Mouse (Mus musculus): ENCODE results near the gene Nav3.

Gene Nav3

GRCm38 (mm10) chr10:109806782-109807493 is 649.1 kb downstream of the Nav3 start:
- DNase-seq (ENCODE audit: low spot score) = no peak

- DNase-seq (ENCODE audit: low spot score) = no peak
These were observed 652.6 kb downstream of the Nav3 start for GRCm38 (mm10) chr10:109803441-109803840.

- DNase-seq (ENCODE audit: low spot score) = no peak
These were observed 653.8 kb downstream of the Nav3 start for GRCm38 (mm10) chr10:109802236-109802635.

GRCm38 (mm10) chr10:109799246-109799645 is 656.8 kb downstream of the Nav3 start:
- no peak for DNase-seq (ENCODE audit: low spot score)

- no peak for DNase-seq (ENCODE audit: low spot score)
These were observed 659.0 kb downstream of the Nav3 start for GRCm38 (mm10) chr10:109796981-109797380.

- DNase-seq (ENCODE audit: low spot score) = no peak
These were observed 662.5 kb downstream of the Nav3 start for GRCm38 (mm10) chr10:109793491-109793890.

- DNase-seq (ENCODE audit: low spot score) = no peak
These were observed 667.3 kb downstream of the Nav3 start for GRCm38 (mm10) chr10:109788728-109789127.

GRCm38 (mm10) chr10:109779109-109779508 is 676.9 kb downstream of the Nav3 start:
- DNase-seq (ENCODE audit: low spot score) = no peak

GRCm38 (mm10) chr10:109769092-109769491 is 686.9 kb downstream of the Nav3 start:
- DNase-seq (ENCODE audit: low spot score) = no peak

- DNase-seq (ENCODE audit: low spot score) = peak; percentile 58
These were observed 690.4 kb downstream of the Nav3 start for GRCm38 (mm10) chr10:109765650-109766049.

- no peak for DNase-seq (ENCODE audit: low spot score)
These were observed 691.4 kb downstream of the Nav3 start for GRCm38 (mm10) chr10:109764412-109765101.

GRCm38 (mm10) chr10:109758921-109759600 is 696.9 kb downstream of the Nav3 start:
- DNase-seq (ENCODE audit: low spot score) = no peak

GRCm38 (mm10) chr10:109746901-109747300 is 709.1 kb downstream of the Nav3 start:
- no peak for DNase-seq (ENCODE audit: low spot score)

- no peak for DNase-seq (ENCODE audit: low spot score)
These were observed 714.3 kb downstream of the Nav3 start for GRCm38 (mm10) chr10:109741664-109742063.

- no peak for DNase-seq (ENCODE audit: low spot score)
These were observed 715.7 kb downstream of the Nav3 start for GRCm38 (mm10) chr10:109740326-109740725.

- no peak for DNase-seq (ENCODE audit: low spot score)
These were observed 732.4 kb downstream of the Nav3 start for GRCm38 (mm10) chr10:109723646-109724045.

- DNase-seq (ENCODE audit: low spot score) = no peak
These were observed 737.2 kb downstream of the Nav3 start for GRCm38 (mm10) chr10:109718808-109719207.

- no peak for DNase-seq (ENCODE audit: low spot score)
These were observed 737.6 kb downstream of the Nav3 start for GRCm38 (mm10) chr10:109718390-109718789.

- no peak for DNase-seq (ENCODE audit: low spot score)
These were observed 743.0 kb downstream of the Nav3 start for GRCm38 (mm10) chr10:109713001-109713400.

- DNase-seq (ENCODE audit: low spot score) = no peak
These were observed 756.2 kb downstream of the Nav3 start for GRCm38 (mm10) chr10:109699771-109700335.

GRCm38 (mm10) chr10:109690564-109690963 is 765.4 kb downstream of the Nav3 start:
- no peak for DNase-seq (ENCODE audit: low spot score)

Measured in urinary bladder, postnatal 14 days (tissue).